Mouse (Mus musculus) induced T-regulatory cell, adult 2 months (primary cell): Measurements from ENCODE around the gene Aspa.
"Not testable (repeated sequence)": the region's sequence is repeated elsewhere in the genome, so short reads cannot be mapped to it uniquely, and the experiment has no call there.

Source experiments
- DNase-seq: peaks from one replicate; pipeline ENCODE4 v3.0.0-alpha.2; 2012; ENCODE audit warnings: low read depth

The Aspa gene

DNA sequence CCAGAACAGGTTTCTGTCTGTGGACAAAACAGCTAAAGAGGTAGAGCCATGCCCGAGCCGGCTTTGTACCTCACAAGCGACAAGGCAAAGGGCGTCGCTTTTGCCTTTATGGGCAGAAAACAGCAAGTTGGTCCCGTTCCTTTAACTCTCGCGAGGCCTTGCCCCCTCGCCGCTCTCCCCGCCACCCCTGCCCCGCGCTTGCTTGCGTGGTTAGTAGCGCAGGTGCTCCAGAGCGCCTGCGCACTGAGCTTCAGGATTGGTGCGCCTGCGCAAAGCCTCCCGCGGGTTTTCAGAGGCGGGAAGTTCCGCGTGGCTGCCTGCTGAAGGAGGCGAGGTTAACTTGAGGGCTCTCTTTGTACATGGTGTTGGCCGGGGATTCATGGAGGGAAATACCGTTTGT is at the start of gene Aspa, which contains the start of the genes Gm49340 and Spata22:
TSS of gene Aspa (minus strand) at position 155 of the 400 bp plus-strand sequence.
TSS of gene Gm49340 (plus strand) at position 300 of the 400 bp plus-strand sequence.
TSS of gene Spata22 (plus strand) at position 300 of the 400 bp plus-strand sequence.
- no peak for DNase-seq

DNA sequence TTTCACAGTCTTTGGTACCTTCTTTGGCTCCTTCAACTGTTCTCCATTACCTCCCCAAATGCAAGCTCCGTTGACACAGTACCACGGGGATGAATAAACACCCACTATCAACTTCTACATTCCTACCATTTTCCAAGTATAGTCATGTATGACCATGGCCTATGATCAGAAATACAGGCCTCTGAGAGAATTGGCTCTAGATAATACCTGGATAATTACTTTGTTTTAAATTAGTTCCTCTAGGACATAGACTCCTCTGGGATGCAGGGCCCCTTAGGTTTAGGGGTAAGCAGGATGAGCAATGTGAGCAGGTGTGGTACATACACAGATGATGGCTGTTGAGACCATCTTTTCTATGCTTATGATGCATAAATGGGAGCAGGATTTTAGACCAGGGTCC is 41.5 kb upstream of the Aspa start, which contains the start of gene Olfr376:
TSS of gene Olfr376 (plus strand) at position 301 of the 400 bp plus-strand sequence.
- DNase-seq: no peak

DNA sequence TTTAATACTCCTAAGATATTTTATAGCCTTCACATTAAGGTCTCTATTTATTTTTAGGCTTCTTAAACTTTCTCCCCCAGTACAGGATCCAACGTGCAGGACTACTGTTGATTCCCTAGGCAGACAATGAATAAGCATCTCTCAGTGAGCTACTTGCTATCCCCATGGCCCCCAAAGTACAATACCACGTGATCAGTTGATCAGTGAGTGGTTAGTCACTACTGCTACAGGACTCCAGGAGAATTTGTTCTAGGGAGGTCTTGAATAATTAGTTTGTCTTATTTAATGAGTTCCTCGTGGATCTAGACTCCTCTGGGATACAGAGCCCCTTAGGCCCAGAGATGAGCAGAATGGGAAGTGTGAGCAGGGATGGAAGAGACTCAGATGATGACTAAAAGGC is 21.1 kb upstream of the Aspa start, which contains the start of gene Olfr20:
TSS of gene Olfr20 (plus strand) at position 301 of the 400 bp plus-strand sequence.
- no peak for DNase-seq

DNA sequence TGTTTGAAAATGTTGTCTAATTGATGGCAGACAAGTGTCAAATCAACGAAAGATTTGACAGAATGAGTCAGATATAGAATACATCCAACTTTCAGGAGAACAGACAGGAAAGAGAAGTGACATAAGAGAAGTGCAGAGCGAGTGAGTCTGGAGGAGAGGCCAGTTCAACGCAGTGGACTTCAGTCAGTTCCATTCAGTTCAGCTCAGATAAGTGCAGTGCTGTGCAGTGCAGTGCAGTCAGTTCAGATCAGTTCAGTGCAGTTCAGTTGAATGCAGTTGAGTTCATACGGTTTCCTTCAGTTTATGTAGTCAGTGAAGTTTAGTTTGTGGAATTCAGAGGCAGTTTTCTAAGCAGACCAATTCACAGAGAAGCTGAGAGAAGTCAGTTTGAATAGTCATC is 7.5 kb upstream of the Aspa start:
- no peak for DNase-seq

DNA sequence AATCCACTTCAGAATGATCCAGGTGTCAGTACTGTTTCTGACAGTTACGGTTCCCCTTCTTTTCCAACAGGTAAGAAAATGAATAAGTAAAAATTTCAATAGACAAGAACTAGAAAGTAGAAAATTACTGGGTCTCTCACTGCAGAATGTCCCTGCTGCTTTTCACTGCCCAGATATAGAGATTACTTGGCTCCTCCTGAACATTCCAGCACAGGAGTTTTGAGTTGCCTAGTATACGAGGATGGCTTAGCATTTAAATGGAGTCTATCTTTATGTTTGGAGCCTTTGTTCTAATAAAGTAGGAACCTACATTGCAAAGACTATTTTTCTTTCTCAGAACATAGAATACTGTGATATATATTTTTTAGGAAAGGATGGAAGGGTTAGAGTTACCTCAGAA is 4.0 kb upstream of the Aspa start:
- no peak for DNase-seq

DNA sequence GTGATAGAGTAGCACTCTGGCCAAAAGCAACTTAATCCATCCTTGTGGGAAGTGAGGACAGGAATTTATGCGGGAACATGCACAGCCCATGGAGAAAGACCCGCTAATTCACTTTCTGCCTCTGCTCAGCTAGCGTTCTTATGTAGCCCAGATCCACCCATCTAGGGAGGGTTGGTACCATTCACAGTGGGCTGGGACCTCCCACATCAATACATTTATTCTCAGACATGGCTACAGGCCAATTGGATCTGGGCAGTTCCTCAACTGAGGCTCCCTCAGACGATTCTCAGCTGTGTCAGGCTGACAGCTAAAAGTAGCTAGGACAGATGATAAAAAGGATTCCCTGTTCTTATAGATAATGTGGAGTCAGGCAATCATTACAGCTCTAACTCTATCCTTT is 2.0 kb downstream of the Aspa start:
- no peak for DNase-seq

DNA sequence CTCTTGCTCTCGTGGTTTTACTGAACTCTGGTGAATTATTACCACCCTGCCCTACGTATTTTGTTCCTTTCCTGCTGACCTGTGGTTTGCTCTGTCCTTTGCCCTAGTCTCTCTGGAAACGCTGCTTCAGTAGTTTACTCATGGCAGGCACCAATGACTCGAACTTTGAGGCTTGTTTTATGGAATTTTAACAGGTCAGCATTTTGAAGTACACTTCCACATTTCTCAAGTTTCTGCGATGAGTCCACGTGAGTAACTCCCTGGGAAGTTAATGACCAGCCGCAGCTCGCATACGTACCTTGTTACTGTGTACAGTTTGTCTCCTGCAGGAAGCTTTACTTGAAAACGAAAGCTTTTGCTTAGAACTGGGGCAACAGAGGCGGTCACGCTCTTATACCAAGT is 2.9 kb downstream of the Aspa start:
- peak; percentile 4 for DNase-seq

DNA sequence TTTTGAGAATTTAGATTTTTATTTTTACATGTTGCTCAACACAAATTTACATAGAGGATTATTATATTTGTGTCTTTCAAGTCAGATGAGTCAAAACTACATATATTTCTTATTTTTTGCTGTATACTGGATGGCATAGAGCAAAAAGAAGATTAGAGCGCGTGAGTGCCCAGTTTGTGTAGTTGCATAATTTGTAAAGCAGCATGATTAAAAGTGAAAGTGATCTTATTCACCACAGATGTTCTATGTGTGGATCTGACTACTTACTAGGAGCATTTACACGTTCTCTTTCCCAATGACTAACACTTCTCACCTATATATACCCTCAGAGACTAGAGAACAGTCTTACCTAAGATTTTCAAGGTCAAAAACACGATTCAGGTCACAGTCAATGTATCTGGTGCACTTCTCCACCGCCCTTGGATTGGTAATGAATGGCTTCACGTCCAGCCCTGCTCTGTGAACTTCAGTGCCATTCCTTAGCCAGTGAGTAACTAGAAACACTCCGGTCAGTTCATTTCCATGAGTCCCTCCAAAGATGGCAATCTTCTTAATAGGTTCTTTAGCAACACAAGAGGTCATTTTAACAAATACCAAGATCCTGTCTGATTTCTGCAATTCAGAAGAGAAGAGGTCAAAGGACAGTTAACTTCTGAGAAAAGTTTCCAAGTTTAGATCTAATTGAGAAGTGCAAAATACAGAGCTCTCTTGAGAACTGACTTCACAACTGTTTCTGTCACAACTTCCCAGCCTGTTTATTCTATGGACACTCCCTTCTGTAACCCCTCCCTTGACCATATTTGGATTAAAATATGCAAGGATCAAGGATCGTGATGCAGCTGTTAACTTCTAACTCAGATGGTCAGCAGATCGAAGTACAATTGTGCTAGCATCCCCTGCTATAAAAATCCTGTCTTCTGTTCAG is 5.2 kb downstream of the Aspa start:
- no peak for DNase-seq

DNA sequence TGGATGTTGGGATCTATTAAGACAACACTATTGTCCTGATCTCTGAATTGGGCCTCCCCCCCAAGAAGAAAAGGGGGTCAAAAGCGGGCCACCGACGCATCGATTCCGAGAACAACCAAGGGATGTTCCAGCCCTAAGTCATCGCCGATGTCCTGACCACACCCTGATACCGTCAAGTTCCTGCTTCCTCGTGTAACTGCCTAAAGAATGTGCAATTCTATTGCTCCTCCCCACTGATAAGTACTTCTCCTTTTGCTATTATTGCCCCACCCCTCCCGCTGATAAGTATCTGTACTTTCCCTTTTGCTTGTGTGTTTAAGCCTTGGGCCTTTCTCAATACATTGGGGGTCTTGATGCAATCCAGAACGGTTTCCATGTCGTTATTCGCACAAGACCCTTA is 8.3 kb downstream of the Aspa start:
- not testable (repeated sequence) for DNase-seq

DNA sequence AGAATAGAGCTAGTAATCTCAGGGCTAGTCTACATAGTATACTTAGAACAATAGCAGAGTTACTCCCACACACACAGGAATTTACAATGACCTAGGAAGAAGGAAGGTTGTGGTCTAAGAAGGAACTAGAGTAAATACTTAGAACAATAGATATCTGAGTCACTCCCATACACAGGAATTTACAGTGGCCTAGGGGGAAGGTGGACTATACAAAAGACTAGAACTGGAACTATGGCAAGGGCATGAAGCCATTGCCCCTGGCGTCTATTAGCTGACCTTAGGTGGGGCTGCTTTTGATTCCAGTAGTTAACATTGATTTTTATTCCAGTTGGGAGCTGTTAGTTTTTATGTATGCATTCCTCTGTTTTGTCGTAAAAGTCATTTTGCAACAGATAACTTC is 10.8 kb downstream of the Aspa start:
- DNase-seq: not testable (repeated sequence)

DNA sequence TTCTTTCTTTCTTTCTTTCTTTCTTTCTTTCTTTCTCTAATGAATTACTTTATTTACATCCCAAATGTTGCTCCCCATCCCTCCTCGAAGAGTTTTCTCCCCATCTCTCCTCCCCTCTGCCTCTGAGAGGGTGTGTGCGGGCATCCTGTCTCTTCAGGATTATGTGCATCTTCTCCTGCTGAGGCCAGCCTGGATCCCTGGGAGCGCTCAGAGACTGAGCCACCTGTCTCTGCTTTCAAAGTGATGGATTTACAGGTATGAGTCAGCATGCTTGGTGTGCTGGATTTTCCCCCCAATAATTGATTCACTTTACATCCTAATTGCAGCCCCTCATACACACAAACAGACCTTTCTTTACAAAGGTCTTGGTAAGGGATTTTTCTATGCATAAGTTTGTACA is 13.4 kb downstream of the Aspa start:
- DNase-seq: no peak

DNA sequence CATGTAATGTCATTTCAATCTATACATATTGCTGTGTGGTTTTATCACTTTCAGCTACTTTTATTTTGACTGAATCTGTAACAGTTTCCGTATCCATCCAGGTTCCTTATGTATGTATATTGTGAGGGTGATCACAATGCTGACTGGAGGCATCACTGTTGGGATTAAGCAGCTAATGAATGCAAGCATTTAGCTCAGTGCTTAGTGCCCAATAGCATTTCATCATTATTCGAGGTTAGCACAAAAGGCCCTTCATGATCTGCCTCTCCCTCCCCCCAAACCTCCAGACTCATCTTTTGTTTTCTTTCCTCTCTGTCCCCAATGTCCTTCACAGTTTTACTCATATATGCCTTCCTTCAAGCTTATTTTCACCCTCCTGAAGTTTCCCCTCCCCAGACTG is 26.3 kb downstream of the Aspa start:
- DNase-seq: no peak

DNA sequence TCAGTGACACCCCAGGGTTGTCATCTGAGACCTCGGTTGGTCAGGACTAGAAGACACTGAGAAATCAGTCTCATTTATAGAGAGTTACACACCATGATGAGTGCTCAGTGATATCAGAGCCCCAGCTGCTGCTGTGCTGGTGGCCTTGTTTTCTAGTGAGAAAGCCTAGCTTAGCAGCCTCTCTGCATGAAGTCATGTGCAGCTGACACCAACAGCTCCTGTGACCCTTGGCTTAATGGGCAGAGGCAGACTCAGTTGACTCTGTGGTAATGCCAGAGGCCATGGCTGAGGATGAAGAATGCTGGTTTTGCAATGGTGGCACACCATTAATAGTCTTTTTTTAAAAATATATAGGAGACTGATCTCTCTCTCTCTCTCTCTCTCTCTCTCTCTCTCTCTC is 39.8 kb downstream of the Aspa start:
- DNase-seq: no peak

DNA sequence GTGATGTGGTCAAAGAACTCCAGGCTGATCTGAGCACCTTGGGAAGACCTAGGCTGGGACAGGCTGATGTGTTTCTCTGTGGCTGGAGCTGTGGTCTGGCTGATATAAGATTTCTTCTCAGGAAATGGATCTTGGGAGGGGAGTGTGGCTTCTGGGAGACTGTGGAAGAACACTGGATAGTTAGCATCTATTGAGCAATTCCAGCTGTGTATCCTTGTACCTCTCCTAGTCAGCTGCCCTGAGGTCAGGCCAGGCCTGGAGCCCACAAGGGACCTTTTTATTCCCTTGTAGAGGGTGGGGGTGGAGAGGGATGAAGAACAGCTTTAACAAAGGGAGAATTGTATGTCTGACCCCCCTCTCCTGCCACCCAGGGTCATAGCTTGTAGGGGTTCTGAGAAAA is 45.0 kb downstream of the Aspa start:
- no peak for DNase-seq

DNA sequence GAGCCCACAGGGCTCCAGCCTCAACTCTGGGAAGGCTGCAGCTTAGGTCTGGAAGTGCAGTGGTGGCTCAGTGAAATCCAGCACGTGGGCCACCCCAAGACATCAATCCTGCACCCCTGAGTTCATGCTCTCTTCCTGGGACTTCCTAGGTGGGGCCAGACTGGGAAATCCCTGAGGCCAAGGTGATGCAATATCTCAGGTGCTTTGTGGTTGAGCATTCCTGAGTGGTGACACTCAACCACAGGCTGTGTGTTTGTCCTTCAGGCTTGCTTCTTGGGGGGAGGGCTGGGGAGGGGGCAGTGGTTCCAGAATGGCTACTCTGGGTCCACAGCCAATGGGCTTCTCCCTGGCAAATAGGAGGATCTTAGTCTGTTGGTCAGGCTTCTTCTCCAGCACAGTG is 45.5 kb downstream of the Aspa start:
- DNase-seq: no peak

DNA sequence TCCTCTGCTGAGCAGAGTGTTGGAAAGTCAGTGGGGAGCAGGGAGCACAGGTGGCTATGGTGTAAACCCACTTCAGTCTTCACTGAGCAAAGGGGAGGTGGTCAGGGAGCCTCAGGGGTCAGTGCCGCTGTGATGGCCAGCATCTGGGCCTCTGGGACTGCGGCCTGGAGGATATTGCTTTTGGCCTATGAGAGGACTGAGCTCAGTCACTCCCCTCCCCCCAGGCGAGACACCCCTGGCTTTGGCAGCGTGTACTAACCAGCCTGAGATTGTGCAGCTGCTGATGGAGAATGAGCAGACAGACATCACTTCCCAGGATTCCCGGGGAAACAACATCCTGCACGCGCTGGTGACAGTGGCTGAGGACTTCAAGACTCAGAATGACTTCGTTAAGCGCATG is 46.0 kb downstream of the Aspa start:
- DNase-seq: no peak

DNA sequence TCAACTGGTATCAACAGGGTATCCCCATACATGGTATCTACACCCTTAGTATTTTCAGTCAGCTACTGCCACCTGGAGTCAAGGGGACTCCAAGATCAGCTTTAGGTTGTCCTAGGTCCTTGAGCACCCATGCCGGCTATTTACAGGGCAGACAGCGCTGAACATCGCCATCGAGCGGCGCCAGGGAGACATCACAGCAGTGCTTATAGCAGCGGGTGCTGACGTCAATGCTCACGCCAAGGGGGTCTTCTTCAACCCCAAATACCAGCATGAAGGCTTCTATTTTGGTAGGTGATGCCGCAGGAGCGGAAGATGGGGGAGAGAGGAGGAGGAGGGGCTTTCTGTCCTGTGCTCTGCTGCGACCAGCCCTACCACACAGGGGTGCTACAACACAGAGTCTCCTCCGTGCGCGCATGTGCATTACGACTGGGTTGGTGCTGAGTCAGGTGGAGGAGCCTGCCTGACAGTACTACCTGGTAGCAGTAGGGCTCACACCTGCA is 47.8 kb downstream of the Aspa start:
- peak; percentile 56 for DNase-seq

DNA sequence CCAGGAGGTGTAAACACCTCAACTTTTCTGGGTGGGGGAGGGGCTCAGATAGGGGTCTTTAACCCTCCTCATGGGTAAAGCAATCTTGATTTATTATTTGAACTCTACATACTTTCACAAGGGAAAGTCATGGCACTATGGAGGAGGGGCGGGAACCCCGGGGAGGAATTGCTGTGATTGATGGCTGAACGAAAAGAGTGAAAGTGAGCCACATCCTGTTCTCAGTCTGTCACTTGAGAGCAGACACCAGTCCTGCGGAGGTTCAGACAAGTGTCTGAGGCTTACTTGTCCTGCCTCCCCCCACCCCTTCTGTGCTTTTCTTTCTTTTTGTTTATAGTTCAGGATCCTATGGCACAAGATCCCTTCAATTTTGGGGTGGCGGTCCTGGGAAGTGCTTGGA is 48.7 kb downstream of the Aspa start:
- DNase-seq: peak; percentile 33

DNA sequence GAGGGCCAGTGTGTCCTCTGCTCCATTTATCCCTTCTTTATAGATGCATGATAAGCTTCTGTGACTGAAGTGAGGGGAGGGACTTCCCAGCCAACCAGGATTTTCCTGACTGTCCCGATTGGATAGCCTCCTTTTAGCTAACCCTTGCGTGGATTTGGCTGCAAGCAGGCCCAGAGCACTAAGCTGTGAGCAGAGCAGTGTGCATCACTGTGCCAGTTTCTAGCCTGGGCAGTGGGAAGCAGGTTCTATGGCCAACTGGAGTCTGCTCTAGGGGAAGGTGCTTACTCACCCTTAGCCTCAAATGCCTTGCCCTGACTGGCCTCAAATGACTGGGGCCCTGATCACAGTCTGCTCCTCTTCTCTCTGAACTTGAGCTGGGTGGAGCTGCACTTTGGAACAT is 54.6 kb downstream of the Aspa start:
- no peak for DNase-seq

DNA sequence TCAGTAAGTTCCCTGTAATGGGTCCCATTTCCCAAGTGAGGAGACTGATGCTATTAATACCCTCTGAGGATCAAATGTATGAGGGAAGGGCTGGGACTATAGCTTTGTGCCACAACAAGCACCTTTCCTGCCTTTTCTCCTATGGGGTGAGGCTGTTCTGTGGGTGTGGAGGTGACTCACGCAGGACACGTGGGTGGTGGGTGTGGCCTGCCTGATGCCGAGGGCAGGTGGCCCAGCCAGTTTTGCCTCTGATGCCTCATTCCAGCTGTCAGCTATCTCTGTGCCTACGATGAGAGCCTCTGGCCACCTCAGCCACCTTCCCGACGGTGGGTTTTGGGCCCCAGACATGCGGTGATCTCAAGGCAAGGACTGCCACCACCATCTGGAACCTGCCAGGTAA is 62.1 kb downstream of the Aspa start, which contains the start of gene Trpv3:
TSS of gene Trpv3 (plus strand) at position 122 of the 400 bp plus-strand sequence.
- peak; percentile 7 for DNase-seq

DNA sequence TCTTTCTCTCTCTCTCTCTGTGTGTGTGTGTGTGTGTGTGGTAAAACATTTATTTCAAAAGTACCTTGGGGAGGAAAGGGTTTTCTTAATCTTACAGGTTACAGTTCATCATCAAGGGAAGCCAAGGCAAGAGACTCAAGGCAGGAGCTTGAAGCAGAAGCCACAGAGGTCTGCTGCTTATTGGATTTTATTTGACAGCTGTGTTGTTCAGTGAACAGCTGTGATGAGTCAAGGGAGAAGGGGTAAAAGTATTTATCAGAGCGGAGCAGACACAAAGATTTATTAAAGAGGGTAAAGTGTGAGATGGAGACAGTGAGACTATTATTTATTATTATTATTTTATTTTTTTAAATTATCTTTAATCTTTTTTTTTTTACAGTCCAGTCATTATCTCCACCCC is 68.0 kb downstream of the Aspa start:
- no peak for DNase-seq

DNA sequence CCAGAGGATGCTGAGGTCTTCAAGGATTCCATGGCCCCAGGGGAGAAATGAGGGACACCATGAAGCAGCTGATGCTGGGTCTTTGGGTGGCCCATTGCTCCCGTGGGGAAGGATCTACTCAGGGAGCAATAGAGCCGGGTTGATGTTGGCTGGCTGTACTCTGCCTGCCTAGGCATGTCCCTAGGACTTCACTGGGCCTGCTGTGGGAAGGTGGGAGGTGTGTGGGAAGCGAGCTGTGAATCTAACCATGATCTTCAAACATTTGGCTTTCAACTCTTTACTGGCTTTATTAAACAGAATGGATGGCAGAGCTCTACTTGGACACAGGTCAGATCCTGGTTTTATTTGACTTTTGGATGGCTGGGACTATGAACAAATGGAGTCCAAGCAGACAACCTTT is 68.9 kb downstream of the Aspa start:
- no peak for DNase-seq

DNA sequence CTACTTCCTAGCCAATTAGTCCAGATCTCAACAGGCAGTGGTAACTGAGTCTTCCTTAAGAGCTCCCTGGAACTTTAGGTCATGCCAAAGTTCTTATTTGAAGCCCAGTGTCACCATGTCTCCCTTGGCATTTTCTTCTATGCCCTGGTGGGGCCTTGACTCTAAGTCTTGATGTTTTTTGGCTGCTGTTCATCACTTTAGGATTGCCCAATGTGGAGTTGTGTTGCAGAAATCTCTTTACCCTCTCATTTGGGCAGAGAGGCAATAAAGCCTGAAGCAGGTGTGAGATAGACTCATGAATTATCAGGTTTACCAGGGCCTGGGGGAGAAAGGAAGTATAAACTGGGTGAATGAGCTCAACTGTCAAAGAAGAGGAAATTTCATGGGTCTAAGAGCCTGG is 70.7 kb downstream of the Aspa start:
- no peak for DNase-seq
